Mouse (Mus musculus) G1E (cell line): ENCODE measurements at regions not wholly inside any gene's neighbourhood (a gene's known extent, or its start where the extent isn't known, plus 50 kb on each side); places are given as distances from the start of the nearest gene placed in this dataset.

Experiments
- ATAC-seq: 2 replicates; pipeline ENCODE4 v1.8.0; 2016; ENCODE audit warnings: mild to moderate bottlenecking; ENCODE audit not compliant: insufficient number of reproducible peaks, poor library complexity, low FRiP score, severe bottlenecking; ENCODE audit errors: extremely low read depth
- DNase-seq: peaks from one replicate; pipeline ENCODE4 v3.0.0; 2012; ENCODE audit warnings: low spot score
- H3K27me3 ChIP-seq: 2 replicates; pipeline ENCODE4 v1.6.1; 2012; ENCODE audit warnings: mild to moderate bottlenecking, low read length, inconsistent platforms; ENCODE audit not compliant: insufficient read depth
- H3K36me3 ChIP-seq: replicated peaks from 2 replicates; pipeline ENCODE3; 2012; ENCODE audit warnings: mild to moderate bottlenecking, inconsistent platforms
- H3K4me1 ChIP-seq: 2 replicates; pipeline ENCODE4 v1.6.1; 2012; ENCODE audit warnings: low read depth, low read length, inconsistent platforms, mixed read lengths; ENCODE audit not compliant: insufficient read depth
- H3K4me3 ChIP-seq: 2 replicates; pipeline ENCODE4 v1.5.1; 2012; ENCODE audit warnings: low read depth, mild to moderate bottlenecking, inconsistent platforms, low read length, moderate library complexity, mixed read lengths
- H3K9me3 ChIP-seq: replicated peaks from 2 replicates; pipeline ENCODE4 v1.6.1; 2012; ENCODE audit warnings: inconsistent platforms
- CTCF ChIP-seq: IDR thresholded peaks from 2 replicates; pipeline ENCODE4 v1.5.1; 2012; ENCODE audit warnings: low read depth, low read length, inconsistent platforms, mixed read lengths
- GATA1 ChIP-seq: IDR thresholded peaks from 2 replicates; pipeline ENCODE4 v1.6.1; 2012; ENCODE audit warnings: borderline replicate concordance, low read length, inconsistent platforms, mixed read lengths
- GATA2 ChIP-seq: IDR thresholded peaks from 2 replicates; pipeline ENCODE4 v1.6.1; 2012; ENCODE audit warnings: low read depth, low read length, inconsistent platforms, borderline replicate concordance
- POLR2AphosphoS5 ChIP-seq: IDR thresholded peaks from 2 replicates; pipeline ENCODE4 v1.6.1; 2012; ENCODE audit warnings: low read depth, low read length, inconsistent platforms; ENCODE audit not compliant: insufficient replicate concordance
- TAL1 ChIP-seq: conservative IDR thresholded peaks from 2 replicates; pipeline ENCODE4 v1.6.1; 2012; ENCODE audit warnings: low read depth, low read length, inconsistent platforms, mixed read lengths

GRCm38 (mm10) chr14:106190721-106191120, 84.7 kb downstream of the Trim52 start:
- Histone ChIP-seq H3K4me3 (no peak overlapping the region), H3K4me1 (no peaks in the 10 kb centered on the region), H3K9me3 (peaks cover 14% of the 10 kb centered on the region), H3K27me3 (no peaks in the 10 kb centered on the region), H3K36me3 (no peaks in the 10 kb centered on the region)
- no peak for DNase-seq
- TF ChIP-seq TAL1 (no peak), GATA1 (no peak), CTCF (no peak), GATA2 (no peak), POLR2AphosphoS5 (no peak)
- ATAC-seq, result no peak

GRCm38 (mm10) chr14:106193583-106193982, 87.6 kb downstream of the Trim52 start:
- Histone ChIP-seq H3K4me3 (no peak overlapping the region), H3K27me3 (no peaks in the 10 kb centered on the region), H3K9me3 (peaks cover 6% of the 10 kb centered on the region; the same call in 1 of the 2 replicates), H3K36me3 (no peaks in the 10 kb centered on the region), H3K4me1 (no peaks in the 10 kb centered on the region)
- DNase-seq, result no peak
- no peak for ATAC-seq
- no peak for TF ChIP-seq CTCF
- TF ChIP-seq TAL1, result no peak
- TF ChIP-seq GATA2, result no peak
- no peak for TF ChIP-seq GATA1
- no peak for TF ChIP-seq POLR2AphosphoS5

GRCm38 (mm10) chr14:106194104-106194503, 88.1 kb downstream of the Trim52 start:
- DNase-seq, result no peak
- no peaks in the 10 kb centered on the region for H3K36me3 ChIP-seq
- H3K4me3 ChIP-seq, result no peak overlapping the region
- TF ChIP-seq GATA1 (no peak), TAL1 (no peak), POLR2AphosphoS5 (no peak), CTCF (no peak), GATA2 (no peak)
- no peaks in the 10 kb centered on the region for H3K27me3 ChIP-seq
- ATAC-seq, result no peak; the same call in 1 of the 2 replicates
- H3K9me3 ChIP-seq, result peaks cover 6% of the 10 kb centered on the region; the same call in 1 of the 2 replicates
- no peaks in the 10 kb centered on the region for H3K4me1 ChIP-seq

GRCm38 (mm10) chr14:106197826-106198225, 91.8 kb downstream of the Trim52 start:
- DNase-seq, result no peak
- Histone ChIP-seq H3K4me3 (no peak overlapping the region), H3K9me3 (peaks cover 5% of the 10 kb centered on the region; the same call in 1 of the 2 replicates), H3K4me1 (no peaks in the 10 kb centered on the region), H3K36me3 (no peaks in the 10 kb centered on the region), H3K27me3 (no peaks in the 10 kb centered on the region)
- ATAC-seq, result no peak
- no peak for TF ChIP-seq GATA2
- no peak for TF ChIP-seq POLR2AphosphoS5
- TF ChIP-seq TAL1, result no peak
- no peak for TF ChIP-seq CTCF
- TF ChIP-seq GATA1, result no peak

- Histone ChIP-seq H3K36me3 (no peaks in the 10 kb centered on the region), H3K4me1 (no peaks in the 10 kb centered on the region), H3K4me3 (no peak overlapping the region), H3K27me3 (no peaks in the 10 kb centered on the region), H3K9me3 (peaks cover 5% of the 10 kb centered on the region; the same call in 1 of the 2 replicates)
- ATAC-seq (peak; percentile 25; the same call in 1 of the 2 replicates), DNase-seq (no peak)
- no peak for TF ChIP-seq CTCF
- TF ChIP-seq POLR2AphosphoS5, result no peak
- TF ChIP-seq TAL1, result no peak
Measured at GRCm38 (mm10) chr14:106199109-106199508, 93.1 kb downstream of the Trim52 start.

- Histone ChIP-seq H3K27me3 (no peaks in the 10 kb centered on the region), H3K4me3 (no peak overlapping the region), H3K4me1 (no peaks in the 10 kb centered on the region), H3K36me3 (no peaks in the 10 kb centered on the region), H3K9me3 (peaks cover 5% of the 10 kb centered on the region; the same call in 1 of the 2 replicates)
- TF ChIP-seq CTCF (no peak), GATA2 (no peak), POLR2AphosphoS5 (no peak), TAL1 (no peak), GATA1 (no peak)
- DNase-seq (no peak), ATAC-seq (no peak)
Measured at GRCm38 (mm10) chr14:106199536-106200319, 93.7 kb downstream of the Trim52 start.
